Mouse (Mus musculus) heart, adult 11 months (tissue): Measurements from ENCODE around the gene Macrod2.

ENCODE experiments used
- DNase-seq: peaks from one replicate; pipeline ENCODE4 v3.0.0; 2022

Gene Macrod2

DNA sequence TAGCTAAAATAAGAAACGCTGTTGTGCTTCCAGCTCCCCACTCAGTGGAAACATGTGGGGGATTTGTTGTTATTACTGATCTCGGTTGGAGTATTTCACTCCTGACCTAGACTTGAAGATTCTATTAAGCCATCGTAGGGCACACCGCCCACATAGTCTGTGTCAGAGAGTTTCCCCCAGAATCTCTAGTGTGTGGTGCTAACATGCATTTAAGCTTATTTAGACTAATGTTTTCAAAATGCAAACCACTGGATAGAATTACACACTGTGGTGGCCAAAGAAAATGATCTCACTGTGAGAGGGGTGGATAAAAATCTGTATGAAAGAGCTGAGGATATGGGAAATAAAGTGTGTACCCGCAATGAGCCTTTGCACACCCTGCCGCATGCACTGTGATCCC is 834.7 kb downstream of the Macrod2 start:
- no peak for DNase-seq

DNA sequence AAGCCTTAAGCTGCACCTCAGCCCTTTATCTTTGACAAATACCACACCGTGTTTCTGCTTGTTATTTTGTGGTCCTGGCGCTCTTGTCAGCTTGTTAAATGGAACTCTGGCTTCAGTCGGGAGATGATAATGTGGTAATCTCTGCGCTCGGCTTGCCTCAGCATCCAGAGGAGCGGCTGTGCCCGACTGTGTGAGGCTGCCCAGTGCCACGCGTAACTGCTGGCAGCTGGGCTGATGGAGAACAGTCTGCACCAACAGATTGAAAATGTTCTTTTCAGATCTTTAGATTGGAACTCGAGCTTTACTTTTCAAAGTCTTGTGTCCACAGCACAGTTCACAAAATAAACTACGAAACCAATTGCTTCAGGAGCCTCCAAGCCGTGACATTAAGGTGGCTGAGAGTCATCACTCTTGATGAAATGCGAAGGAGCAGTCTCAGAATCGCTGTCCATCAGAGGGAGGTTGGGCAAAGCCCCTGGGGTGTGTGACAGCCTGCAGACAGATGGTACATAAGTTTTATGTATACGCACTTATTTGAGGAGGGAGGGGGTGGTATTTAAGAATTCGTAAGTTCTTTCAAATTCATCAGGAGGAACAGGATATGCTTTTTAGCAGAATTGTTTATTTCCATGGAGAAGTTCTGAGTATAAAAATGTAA is 836.0 kb downstream of the Macrod2 start:
- no peak for DNase-seq

DNA sequence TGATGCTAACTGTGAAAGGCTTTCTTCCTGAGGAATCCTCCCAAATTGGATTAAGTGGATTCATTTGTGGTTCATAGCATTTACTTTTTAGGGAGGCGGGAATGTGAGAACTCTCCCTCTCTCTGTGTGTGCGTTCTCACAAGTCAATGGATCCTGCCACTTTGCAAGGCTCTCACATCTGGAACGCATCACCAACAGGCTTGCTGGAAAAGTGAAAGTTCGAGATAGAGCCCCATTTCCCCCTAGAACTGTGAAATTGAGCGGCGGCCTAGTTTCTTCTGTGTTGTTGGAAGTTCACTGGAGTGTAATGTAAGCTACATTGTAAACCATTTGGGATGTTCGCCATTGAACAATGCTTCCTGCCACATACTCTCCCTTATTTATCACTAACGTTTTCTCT is 839.2 kb downstream of the Macrod2 start:
- no peak for DNase-seq

DNA sequence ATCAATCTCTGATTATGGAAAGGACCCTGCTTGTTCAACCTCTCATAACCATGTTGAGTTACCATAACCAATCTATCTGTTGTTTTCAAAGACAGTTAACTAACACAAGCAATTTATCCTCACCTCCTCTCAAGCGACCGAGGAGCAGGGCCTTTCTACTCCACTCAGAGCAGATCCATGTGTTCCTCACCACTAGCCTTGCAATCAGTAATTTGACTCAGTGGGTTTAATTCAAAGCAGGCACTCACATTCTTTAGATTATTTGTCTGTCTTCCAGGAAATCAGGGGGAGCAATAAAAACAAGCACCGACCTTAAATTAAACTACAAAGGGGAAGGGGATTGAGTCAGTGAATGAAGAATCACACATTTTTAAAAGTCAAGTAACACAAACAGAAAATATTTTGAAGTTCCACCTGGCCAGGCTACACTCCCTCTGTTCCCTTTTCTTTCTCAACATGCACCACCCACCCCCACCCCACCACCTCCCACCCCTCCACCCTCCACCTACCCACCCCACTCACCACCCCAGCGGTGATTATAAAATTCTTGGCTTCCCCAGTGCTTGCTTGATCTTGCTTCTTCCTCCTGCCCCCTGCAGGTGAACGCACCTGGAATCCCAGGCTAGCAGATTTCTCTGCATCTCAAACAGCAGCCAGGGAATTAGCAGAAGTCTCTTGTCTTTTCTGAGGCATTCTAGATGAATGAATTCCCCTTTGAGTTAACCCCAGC is 839.8 kb downstream of the Macrod2 start:
- no peak for DNase-seq

DNA sequence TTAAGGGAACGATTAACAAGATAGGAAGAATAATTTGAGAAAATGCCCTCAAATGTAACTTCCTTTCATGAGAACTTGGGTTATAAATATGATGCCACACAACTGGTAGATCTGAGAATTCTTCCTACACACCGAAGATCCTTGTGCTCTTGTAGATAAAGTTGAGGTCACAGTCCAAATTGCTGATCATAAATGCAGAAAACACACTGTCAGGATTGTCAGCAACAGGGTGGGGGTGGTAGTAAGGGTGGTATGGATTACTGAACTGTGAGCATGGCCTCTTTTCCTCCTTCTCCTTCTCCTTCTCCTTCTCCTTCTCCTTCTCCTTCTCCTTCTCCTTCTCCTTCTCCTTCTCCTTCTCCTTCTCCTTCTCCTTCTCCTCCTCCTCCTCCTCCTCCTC is 852.6 kb downstream of the Macrod2 start:
- DNase-seq: no peak

DNA sequence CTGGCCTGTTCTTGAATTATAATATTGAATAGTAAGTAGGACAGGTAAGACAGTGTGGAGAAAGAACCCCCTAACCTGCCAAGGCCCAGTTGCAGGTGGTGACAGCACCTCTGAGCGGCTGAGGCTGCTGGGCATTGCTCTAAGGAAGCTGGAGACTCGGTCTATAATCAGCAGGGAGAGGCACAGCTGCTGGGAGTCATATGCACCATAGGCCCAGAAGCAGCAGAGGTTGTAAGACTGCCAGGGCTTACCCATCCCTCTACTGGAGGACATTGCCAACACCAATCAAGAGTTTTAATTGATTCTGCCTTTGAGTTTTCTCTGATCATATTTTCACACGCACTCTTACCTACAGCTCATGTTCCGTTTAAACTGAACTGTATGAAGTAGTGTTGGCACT is 869.5 kb downstream of the Macrod2 start:
- DNase-seq: no peak

DNA sequence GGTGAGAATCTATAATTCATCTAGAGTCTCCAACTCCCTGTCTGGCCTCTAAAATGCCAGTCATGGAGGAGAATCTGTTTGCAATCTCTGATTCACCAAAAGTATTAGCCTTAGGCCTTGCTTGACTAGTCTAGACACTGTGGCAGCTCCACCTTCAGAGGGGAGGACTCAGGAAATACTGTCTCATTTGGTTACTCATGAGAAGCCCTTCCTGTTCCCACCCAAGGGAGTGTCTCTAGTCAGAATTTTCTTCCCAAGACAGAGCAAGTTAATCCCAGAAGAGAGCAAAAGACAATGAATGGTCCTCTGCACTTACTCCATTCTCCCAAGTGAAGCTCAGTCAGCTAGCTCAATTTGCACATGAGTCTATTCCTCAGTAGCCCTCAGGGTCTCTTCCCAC is 871.5 kb downstream of the Macrod2 start:
- no peak for DNase-seq

DNA sequence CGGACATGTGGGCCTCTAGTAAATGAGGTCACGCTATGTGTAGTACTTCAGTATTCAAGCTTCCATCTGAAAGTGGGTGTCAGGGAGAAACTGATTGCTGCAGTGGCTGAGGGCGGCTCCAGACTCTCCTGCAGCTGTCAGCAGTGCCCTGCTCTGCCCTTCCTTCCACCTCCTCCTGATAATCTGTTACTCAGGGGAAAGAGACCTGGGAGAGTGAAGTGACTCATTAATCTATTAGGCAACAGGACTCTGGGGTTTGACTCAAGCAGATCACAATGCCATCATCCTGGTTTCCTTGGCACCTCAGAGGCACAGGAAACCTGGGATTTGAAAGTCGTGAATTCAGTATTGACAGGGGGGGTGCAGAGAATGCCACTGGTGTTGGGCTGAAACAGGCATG is 876.4 kb downstream of the Macrod2 start:
- DNase-seq: no peak

DNA sequence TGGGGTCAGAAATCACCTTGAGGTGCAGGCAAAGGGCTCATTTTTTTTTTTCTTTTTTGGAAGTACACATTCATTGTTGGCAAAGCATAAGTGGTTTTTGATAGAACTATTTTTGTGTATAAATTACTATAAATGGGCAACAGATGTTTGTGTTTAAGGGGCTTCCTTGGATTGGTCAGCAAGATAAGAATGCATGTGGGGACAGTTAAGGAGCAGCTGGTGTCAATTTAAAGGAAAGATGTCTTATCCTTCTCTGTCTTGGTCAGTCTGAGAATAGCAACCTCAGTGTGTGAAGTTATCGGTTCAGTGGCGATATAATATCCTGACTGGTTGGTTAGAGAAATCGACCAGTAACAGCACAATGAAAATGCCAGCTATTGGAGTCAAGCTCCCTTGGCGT is 877.9 kb downstream of the Macrod2 start:
- DNase-seq: no peak

DNA sequence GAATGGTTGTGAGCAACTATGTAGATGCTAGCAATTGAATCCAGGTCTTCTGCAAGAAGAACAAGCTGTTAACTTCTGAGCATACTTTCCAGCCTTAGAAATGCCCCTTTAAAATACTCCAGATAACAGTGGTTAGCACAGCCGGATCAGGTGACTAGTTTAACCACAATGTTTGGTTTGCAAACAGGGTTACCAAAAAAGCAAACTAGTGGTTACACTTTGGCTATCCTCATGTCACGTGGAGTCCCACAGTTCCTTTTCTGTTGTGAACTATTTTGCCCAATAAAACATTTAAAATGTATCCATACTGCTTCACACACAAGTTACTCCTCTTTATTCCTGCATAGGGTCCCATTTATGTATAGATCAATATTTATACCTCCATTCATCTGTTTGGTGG is 879.2 kb downstream of the Macrod2 start:
- no peak for DNase-seq

DNA sequence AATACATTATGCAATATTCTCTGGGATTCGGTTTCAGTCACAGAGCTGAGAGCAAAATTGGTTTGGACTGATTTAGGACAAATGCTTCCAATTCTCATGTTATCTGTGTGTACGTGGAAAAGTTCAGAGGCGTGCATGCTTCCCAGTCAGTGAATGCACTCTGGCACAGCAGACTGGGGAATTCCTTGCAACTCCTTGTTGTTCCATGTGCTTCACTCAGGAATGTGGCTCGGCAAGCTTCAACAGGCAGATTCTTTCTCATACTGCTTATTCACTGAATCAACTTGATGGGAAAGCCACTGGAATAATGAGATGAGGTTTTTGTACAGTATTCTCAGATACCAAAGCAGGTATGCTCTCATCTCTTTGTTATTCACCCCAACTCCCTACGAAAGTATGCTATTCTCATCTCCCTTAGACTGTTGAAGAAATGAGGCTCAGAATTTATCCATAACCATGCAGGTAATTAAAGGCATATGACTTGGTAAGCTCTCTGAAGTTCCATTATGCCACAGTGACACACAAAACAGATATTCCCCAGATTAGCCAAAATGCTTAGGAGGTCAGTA is 884.1 kb downstream of the Macrod2 start:
- peak; percentile 88 for DNase-seq

DNA sequence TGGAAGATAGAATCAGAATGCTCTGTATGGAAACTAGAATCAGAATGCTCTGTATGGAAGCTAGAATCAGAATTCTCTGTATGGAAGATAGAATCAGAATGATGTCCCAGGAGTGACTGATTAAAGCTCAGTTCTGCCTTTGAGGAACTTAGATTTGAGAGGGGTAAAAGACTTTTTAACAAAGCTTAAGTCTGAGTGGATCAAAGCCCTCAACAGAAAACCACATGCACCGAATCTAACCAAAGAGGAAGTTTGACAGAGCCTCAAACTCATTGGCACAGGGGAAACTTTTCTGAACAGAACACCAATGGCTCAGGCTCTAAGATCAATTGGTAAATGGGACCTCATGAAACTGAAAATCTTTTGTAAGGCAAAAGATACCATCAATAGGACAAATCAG is 885.7 kb downstream of the Macrod2 start:
- DNase-seq: no peak

DNA sequence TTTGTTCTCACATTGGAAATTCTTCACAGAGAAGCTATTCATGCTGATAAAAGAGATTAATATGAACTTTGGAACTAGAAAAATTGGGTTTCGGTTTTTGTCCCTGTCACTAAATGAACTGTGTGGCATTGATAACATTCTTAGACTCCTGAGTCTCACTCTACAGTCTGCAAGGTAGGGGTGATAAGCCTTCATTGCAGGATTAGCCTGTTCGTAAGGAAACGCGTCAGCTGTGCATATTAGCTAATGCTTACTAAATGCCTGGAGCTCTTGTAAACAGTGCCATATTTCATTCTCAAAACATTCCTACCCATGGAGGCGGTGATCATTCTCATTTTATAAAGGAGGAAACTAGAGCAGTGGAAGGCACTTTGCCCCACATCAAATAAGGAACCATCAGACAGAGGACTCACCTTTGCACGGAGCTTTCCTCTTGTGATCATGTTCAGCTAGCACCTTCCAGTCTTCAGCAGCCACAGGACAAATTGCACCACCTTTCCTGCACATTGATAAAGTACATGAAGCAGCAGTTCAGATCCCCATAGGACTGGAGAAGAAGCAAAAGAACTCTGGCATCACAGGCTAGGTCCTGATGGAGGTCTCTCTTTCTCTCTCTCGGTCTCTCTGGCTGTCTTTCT is 891.1 kb downstream of the Macrod2 start:
- DNase-seq: no peak

DNA sequence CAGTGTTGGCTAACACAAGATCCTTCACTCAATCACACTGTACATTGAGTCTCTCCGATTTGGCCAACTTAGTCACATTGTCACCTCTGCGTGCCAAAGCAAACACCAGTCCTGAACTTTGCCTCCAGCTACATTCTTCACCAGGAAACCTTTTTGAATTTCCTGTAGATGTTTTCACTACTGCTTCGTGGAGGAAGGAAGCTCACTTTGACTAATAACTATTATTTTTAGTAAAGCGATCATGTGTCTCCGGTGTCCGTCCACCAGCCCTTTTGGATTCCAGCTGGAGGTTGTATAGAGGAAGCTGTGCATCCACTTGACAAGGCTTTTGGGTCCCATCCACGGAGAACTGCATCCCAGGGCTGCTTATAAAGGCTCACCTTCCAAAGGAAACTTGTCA is 893.4 kb downstream of the Macrod2 start:
- peak; percentile 96 for DNase-seq

DNA sequence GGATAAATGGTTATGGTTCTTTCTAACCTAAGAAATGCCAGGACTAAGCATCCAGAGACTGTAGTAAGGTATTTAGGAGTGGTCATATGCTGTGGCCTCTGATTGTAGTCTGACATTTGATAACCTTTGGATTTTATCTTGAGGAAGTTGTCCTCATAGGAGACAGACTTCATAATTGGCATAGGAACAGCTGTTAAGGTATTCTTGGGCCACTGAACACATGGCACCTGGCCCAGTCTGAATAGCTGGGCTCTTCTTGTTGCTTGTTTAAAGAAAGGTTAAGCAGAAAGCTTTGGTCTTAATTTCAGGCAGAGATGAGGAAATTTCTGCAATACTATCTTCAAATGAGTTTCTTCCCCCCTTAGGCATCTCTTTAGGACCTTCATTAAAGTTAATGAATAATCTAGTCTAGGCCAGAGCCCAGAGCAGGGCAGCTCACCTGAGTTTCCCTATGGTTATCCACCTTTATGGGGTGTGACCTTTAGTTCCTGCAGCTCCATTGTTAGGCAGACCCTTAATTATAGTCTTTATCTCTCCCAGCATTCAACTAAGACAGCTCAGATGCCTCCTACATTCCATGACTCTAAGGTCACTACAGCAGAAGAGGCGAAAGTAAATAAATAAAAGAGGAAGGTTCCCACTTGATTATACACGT is 894.1 kb downstream of the Macrod2 start:
- peak; percentile 89 for DNase-seq

DNA sequence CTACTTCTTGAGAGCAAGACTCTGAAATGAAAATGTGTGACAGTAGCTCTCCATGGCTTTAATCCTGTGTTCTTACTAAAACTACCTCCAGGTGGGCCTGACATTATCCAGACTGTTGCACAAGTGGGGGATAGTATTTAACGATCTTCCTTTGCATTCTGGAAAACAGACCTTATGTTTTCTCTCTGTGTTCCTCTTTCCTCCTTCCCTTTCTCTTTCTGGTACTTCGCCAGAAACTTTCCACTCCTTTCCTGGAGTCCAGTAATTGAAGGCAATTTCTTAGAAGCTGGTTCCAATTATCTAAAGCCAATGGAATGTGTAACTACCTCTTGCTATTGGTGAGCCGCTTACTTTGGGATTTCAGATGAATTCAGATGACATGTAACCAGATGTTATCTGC is 897.7 kb downstream of the Macrod2 start:
- DNase-seq: no peak

DNA sequence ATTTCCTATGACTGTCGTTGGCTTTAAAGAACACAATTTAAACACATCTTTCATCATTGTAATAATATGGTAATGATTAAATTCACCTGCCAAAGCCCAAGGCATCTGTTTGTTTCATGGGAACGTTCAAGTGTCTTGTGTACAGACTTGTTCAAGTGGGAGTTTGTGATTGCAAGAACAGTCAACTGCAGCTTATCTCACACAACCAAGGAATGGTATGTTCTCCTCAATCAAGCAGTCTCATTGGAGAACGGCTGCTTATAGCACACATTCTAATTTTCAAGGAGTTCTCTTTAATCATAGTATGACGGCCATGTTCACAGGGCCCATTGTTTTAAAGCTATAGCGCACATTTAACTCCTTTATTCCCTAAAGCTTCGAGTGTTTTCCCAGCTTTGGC is 904.1 kb downstream of the Macrod2 start:
- DNase-seq: no peak

DNA sequence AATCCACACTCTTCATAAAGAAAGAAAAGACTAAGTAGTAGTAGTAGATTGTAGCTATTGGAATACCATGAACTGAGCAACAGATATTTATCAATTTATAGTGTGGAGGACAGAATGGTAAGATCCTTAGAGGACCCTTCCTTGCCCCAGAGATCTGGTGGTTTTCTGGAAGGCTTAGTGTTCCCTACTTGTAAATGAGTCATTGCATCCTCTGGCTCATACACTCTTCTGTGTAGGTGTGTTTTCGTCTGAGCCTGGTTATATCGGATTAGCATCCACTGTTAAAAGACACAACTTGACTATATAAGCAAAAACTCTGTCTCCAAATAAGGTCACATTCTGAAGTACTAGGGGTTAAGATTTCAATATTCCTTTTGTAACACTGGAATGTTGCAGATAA is 905.9 kb downstream of the Macrod2 start:
- DNase-seq: no peak

DNA sequence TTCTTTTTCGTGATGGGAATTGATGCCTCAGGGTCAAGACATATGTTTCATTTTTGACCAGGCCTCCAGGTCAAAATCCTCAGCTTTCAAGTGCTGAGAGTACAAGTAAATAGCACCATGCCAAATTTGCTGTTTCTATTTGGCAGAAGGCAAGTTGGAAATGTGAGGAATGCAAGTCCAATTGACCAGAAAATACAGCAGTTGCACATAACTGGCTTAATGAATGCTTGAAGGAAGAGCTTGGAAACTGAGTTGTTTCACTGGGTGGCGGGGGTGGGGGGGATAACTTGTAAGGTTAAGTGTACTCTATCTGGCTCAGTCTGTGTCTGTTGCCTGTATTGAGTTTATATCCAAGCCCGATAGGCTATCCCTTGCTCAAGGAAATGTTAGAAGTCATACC is 913.3 kb downstream of the Macrod2 start:
- no peak for DNase-seq

DNA sequence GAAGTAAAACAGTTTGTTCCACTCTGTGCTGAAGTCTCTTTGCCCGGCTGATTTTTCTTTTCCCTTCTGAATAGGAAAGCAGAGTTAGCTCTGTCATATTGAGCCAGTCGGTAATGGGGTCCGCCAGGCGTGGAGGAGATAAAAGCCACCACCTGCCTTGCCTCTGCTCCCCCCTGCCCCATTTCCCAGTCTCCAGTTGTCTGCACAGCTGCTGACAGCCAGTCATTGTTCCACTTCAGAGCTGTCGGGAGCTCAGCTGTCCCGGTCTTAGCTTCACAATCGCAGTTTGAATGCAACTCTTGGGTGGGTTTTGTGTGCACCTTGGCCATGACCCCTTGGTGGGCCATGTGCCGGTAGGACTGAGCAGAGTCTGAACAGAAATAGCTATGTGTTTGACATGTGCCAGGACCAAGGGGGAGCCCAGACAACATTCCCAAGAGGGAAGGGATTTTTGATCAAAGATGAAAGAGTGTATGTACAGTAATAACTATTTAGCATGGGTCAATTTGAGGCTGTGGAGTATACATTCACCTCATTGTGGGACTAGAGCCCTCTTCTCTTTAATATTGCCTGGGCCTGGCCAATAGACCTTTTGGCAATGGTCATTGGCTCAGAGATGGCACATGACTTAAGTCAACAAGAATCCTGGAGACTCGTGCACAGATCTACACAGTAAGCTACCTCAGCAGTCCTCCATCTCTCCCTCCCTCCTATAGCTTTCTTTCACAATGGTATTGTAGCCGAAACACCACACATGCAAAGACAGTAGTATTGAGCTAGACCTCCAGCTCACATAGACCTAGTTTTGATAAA is 917.2 kb downstream of the Macrod2 start:
- DNase-seq: no peak

DNA sequence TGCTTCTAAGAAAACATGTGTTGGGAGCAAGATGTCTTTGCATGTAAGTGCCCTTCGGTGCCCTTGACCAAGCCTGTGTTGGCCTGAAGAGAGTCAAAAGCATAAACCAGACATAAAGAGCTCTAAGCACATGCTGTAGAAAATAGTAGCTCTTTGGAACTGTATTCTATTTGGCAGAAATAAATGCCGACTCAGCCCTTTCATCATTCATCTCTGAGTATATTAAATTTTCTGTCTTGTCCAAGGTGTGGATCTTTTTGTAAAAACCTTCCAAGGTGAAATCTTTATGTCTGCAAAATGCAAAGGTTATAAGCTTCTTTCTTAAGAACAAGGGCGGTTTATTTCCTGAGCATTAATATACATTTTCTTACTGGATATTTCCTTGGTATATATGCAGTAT is 920.2 kb downstream of the Macrod2 start:
- no peak for DNase-seq

DNA sequence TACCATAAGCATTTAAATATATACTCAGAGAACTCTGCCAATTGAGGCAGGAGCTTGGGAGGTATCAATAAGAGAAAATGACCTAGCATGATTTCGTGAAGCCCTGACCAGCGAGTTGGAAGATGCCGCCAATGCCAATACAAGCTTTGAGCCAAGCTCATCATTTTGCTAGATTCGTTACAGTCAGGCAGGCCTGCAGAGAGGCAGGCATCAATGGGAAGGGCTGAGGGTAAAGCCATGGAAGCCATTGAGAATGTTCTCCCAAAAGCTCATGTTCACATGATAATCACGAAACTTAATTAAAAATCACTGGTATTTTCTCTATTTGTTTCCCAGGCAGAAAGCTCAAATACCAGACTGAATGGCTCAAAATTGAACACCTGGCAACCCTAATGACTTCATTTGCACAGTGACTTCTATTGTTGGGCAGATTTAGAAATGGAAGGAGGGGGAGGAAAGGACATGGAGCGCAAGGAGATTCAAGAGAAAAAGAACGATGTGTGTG is 928.9 kb downstream of the Macrod2 start:
- DNase-seq: no peak
